Mouse (Mus musculus) heart, embryonic 16.5 days (tissue): ENCODE data around the gene Gipr. TPM values are rescaled to one million over a fixed set of nuclear protein-coding genes. Genes with fewer than 3 reads are reported as not detected.

Experiments used
- ATAC-seq: fragments of 200-750 bp; cut with Nextera tagmentation; replicated peaks from 2 replicates; pipeline ENCODE4 v1.8.0; 2017; ENCODE audit warnings: moderate number of reproducible peaks; ENCODE audit not compliant: insufficient read depth, low FRiP score; ENCODE audit errors: extremely low read depth
- H3K27ac ChIP-seq: fragments of 300-500 bp; sonication (generic); 2 replicates; pipeline ENCODE4 v1.5.1; 2014; ENCODE audit warnings: mild to moderate bottlenecking, low read length, control low read depth, moderate library complexity
- H3K27me3 ChIP-seq: fragments of 300-500 bp; sonication (generic); 2 replicates; pipeline ENCODE4 v1.6.1; 2014; ENCODE audit warnings: low read length, mixed read lengths; ENCODE audit not compliant: control insufficient read depth, insufficient read depth
- H3K36me3 ChIP-seq: fragments of 300-500 bp; sonication (generic); 2 replicates; pipeline ENCODE4 v1.6.1; 2014; ENCODE audit not compliant: control insufficient read depth, insufficient read depth
- H3K4me1 ChIP-seq: fragments of 300-500 bp; sonication (generic); 2 replicates; pipeline ENCODE4 v1.6.1; 2014; ENCODE audit warnings: low read length, mixed read lengths; ENCODE audit not compliant: control insufficient read depth, insufficient read depth
- H3K4me2 ChIP-seq: fragments of 300-500 bp; sonication (generic); 2 replicates; pipeline ENCODE4 v1.6.1; 2014; ENCODE audit warnings: low read depth, mild to moderate bottlenecking, control low read depth, low read length
- H3K4me3 ChIP-seq: fragments of 300-500 bp; sonication (generic); 2 replicates; pipeline ENCODE4 v1.5.1; 2014; ENCODE audit warnings: mild to moderate bottlenecking, control low read depth, low read length
- H3K9ac ChIP-seq: fragments of 300-500 bp; sonication (generic); 2 replicates; pipeline ENCODE4 v1.6.1; 2014; ENCODE audit warnings: low read length, control low read depth
- H3K9me3 ChIP-seq: fragments of 300-500 bp; sonication (generic); replicated peaks from 2 replicates; pipeline ENCODE4 v1.6.1; 2016; ENCODE audit warnings: low read length; ENCODE audit not compliant: control insufficient read depth
- WGBS: fragments of 180-500 bp; shearing (Covaris S2); extraction: QIAGEN DNeasy Blood & Tissue Kit; methylation state at CpG from one replicate; pipeline ENCODE4 v1.1.7; 2014; 5-methylcytosine and 5-hydroxymethylcytosine counted together
- polyA plus RNA-seq: library from polyadenylated mRNA; unstranded; fragments of >200 nt; fragmentation: Nextera tagmentation; extraction: Ambion mirVana; gene quantifications from 2 replicates; pipeline ENCODE4 v1.2.1, GENCODE M21; 2015

The Gipr gene
- polyA plus RNA-seq, 1 experiment from 2014 or later, result 104 TPM

GRCm38 (mm10) chr7:19172874-19173273 is 6.9 kb upstream of the Gipr start:
- Histone ChIP-seq H3K4me1 (peaks cover 37% of the 10 kb centered on the region), H3K27ac (peak overlapping the region; percentile 88), H3K4me2 (peak overlapping the region; percentile 59), H3K27me3 (peaks cover 30% of the 10 kb centered on the region), H3K9ac (peak overlapping the region; percentile 64), H3K9me3 (no peaks in the 10 kb centered on the region), H3K36me3 (no peaks in the 10 kb centered on the region), H3K4me3 (peak overlapping the region; percentile 30; the same call in 1 of the 2 replicates)
- peak; percentile 42 for ATAC-seq
- WGBS, result 6% methylated on average over 17 of the region's 17 CpGs

GRCm38 (mm10) chr7:19171831-19172230 is 5.9 kb upstream of the Gipr start:
- 26% methylated on average over 8 of the region's 8 CpGs for WGBS
- Histone ChIP-seq H3K27me3 (peaks cover 19% of the 10 kb centered on the region), H3K4me2 (no peak overlapping the region), H3K4me1 (peaks cover 38% of the 10 kb centered on the region), H3K27ac (peak overlapping the region; percentile 88), H3K4me3 (no peak overlapping the region), H3K9me3 (0 out of 2 replicates have a peak, but pooled peaks cover 5% of the 10 kb centered on the region), H3K36me3 (no peaks in the 10 kb centered on the region), H3K9ac (peak overlapping the region; percentile 64)
- ATAC-seq, result no peak

GRCm38 (mm10) chr7:19170142-19170541 is 4.2 kb upstream of the Gipr start:
- Histone ChIP-seq H3K4me1 (peaks cover 43% of the 10 kb centered on the region), H3K27ac (peak overlapping the region; percentile 93), H3K9ac (peak overlapping the region; percentile 32; the same call in 1 of the 2 replicates), H3K9me3 (0 out of 2 replicates have a peak, but pooled peaks cover 5% of the 10 kb centered on the region), H3K36me3 (no peaks in the 10 kb centered on the region), H3K27me3 (peaks cover 4% of the 10 kb centered on the region), H3K4me3 (no peak overlapping the region), H3K4me2 (peak overlapping the region; percentile 19; the same call in 1 of the 2 replicates)
- 18% methylated on average over 8 of the region's 8 CpGs for WGBS
- peak; percentile 84 for ATAC-seq

- H3K9me3 ChIP-seq, result 0 out of 2 replicates have a peak, but pooled peaks cover 5% of the 10 kb centered on the region
- H3K36me3 ChIP-seq, result no peaks in the 10 kb centered on the region
- H3K4me1 ChIP-seq, result peaks cover 50% of the 10 kb centered on the region
- H3K4me2 ChIP-seq, result no peak overlapping the region
- no peaks in the 10 kb centered on the region for H3K27me3 ChIP-seq
- ATAC-seq, result no peak
- no peak overlapping the region for H3K4me3 ChIP-seq
- H3K9ac ChIP-seq, result peak overlapping the region; percentile 5; the same call in 1 of the 2 replicates
- peak overlapping the region; percentile 93 for H3K27ac ChIP-seq
- 60% methylated on average over 10 of the region's 10 CpGs for WGBS
These were observed 3.6 kb upstream of the Gipr start for GRCm38 (mm10) chr7:19169506-19169905.

GRCm38 (mm10) chr7:19166990-19167389 is 1.1 kb upstream of the Gipr start:
- H3K4me1 ChIP-seq, result peaks cover 50% of the 10 kb centered on the region
- H3K4me3 ChIP-seq, result no peak overlapping the region
- WGBS, result 82% methylated on average over 3 of the region's 3 CpGs
- H3K27ac ChIP-seq, result peak overlapping the region; percentile 95
- no peaks in the 10 kb centered on the region for H3K27me3 ChIP-seq
- 0 out of 2 replicates have a peak, but pooled peaks cover 4% of the 10 kb centered on the region for H3K36me3 ChIP-seq
- ATAC-seq, result no peak
- no peak overlapping the region for H3K9ac ChIP-seq
- H3K4me2 ChIP-seq, result no peak overlapping the region
- H3K9me3 ChIP-seq, result 0 out of 2 replicates have a peak, but pooled peaks cover 5% of the 10 kb centered on the region

GRCm38 (mm10) chr7:19164978-19165377 is 949 bp downstream of the Gipr start:
- peak overlapping the region; percentile 62 for H3K4me2 ChIP-seq
- 0 out of 2 replicates have a peak, but pooled peaks cover 4% of the 10 kb centered on the region for H3K36me3 ChIP-seq
- H3K4me3 ChIP-seq, result peak overlapping the region; percentile 50
- peak; percentile 38 for ATAC-seq
- H3K9me3 ChIP-seq, result 0 out of 2 replicates have a peak, but pooled peaks cover 5% of the 10 kb centered on the region
- peak overlapping the region; percentile 75 for H3K9ac ChIP-seq
- WGBS, result 1% methylated on average over 13 of the region's 13 CpGs
- peaks cover 41% of the 10 kb centered on the region for H3K4me1 ChIP-seq
- peak overlapping the region; percentile 95 for H3K27ac ChIP-seq
- H3K27me3 ChIP-seq, result no peaks in the 10 kb centered on the region

GRCm38 (mm10) chr7:19164189-19164588 is 1.7 kb downstream of the Gipr start:
- Histone ChIP-seq H3K4me2 (peak overlapping the region; percentile 62), H3K27ac (no peak overlapping the region), H3K9ac (peak overlapping the region; percentile 75), H3K36me3 (0 out of 2 replicates have a peak, but pooled peaks cover 4% of the 10 kb centered on the region), H3K4me1 (peaks cover 36% of the 10 kb centered on the region), H3K27me3 (peaks cover 6% of the 10 kb centered on the region), H3K9me3 (0 out of 2 replicates have a peak, but pooled peaks cover 5% of the 10 kb centered on the region), H3K4me3 (peak overlapping the region; percentile 50)
- peak; percentile 8; the same call in 1 of the 2 replicates for ATAC-seq
- 5% methylated on average over 6 of the region's 6 CpGs for WGBS

GRCm38 (mm10) chr7:19163752-19164151 is 2.2 kb downstream of the Gipr start:
- 0 out of 2 replicates have a peak overlapping the region, but pooled peaks have one; percentile 3 for H3K9ac ChIP-seq
- peak overlapping the region; percentile 50 for H3K4me3 ChIP-seq
- WGBS, result 35% methylated on average over 12 of the region's 12 CpGs

GRCm38 (mm10) chr7:19162928-19163327 is 3.0 kb downstream of the Gipr start:
- ATAC-seq, result no peak
- Histone ChIP-seq H3K27me3 (peaks cover 6% of the 10 kb centered on the region), H3K27ac (no peak overlapping the region), H3K36me3 (0 out of 2 replicates have a peak, but pooled peaks cover 4% of the 10 kb centered on the region), H3K9ac (no peak overlapping the region), H3K4me1 (peaks cover 30% of the 10 kb centered on the region), H3K4me2 (no peak overlapping the region), H3K4me3 (no peak overlapping the region), H3K9me3 (0 out of 2 replicates have a peak, but pooled peaks cover 5% of the 10 kb centered on the region)
- WGBS, result 72% methylated on average over 7 of the region's 7 CpGs

More at GRCm38 (mm10) chr7:19163752-19164151, 2.2 kb downstream of the Gipr start:
- Histone ChIP-seq H3K4me1 (peaks cover 35% of the 10 kb centered on the region), H3K27me3 (peaks cover 6% of the 10 kb centered on the region), H3K9me3 (0 out of 2 replicates have a peak, but pooled peaks cover 5% of the 10 kb centered on the region), H3K27ac (no peak overlapping the region), H3K4me2 (peak overlapping the region; percentile 62), H3K36me3 (0 out of 2 replicates have a peak, but pooled peaks cover 4% of the 10 kb centered on the region)
- ATAC-seq, result no peak
